Mouse (Mus musculus): ENCODE measurements around the gene Ifit3.
"Not testable (repeated sequence)": the region's sequence is repeated elsewhere in the genome, so short reads cannot be mapped to it uniquely, and the experiment has no call there.

The Ifit3 gene

GRCm38 (mm10) chr19:34588959-34589358 is 5.6 kb downstream of the Ifit3 start:
- no peak for DNase-seq (ENCODE audit: low spot score)

GRCm38 (mm10) chr19:34593456-34593855 is 10.1 kb downstream of the Ifit3 start:
- no peak for DNase-seq (ENCODE audit: low spot score)

GRCm38 (mm10) chr19:34594523-34594922 is 11.2 kb downstream of the Ifit3 start:
- not testable (repeated sequence) for DNase-seq (ENCODE audit: low spot score)

DNA sequence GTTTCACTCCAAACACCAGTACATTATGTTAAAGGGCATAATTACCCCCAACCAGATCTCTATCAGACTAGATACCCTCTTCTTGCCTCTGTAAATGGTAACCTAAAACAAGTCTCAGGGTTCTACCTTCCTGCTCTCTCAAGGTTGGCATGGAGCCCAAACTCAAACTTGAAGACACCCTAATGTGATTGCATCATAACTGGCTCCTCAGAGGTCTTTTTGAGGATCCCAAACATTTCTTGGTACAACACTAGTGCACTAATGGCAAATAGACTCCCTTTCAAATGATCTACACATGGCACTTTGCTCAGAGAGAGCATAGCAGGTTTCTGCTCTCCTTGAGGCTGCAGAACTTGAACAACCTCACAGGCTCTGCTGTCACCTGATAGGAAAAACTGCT is 13.5 kb downstream of the Ifit3 start:
- DNase-seq (ENCODE audit: low spot score), result no peak

DNA sequence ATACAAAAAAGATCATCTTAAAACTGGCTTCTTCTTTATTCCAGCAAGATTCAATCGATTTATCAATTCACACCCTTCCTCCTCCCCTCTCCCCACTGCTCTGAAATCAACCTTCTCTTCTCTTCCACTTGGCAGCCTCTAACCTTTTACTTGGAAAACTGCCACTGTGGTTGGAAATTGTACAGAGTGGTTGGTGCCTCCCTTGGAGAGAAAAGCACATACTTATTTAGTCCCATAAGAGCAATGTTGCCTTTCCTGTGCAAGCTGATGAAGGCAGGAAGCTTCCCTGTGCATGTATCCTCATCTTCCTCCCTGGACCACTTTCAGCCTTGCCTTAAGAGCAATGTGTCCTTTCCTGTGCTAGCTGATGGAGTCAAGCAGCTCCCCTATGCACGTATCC is 15.0 kb downstream of the Ifit3 start:
- peak; percentile 80 for DNase-seq (ENCODE audit: low spot score)

- peak; percentile 67 for DNase-seq (ENCODE audit: low spot score)
These were observed 15.9 kb downstream of the Ifit3 start for GRCm38 (mm10) chr19:34599250-34599649.

- peak; percentile 44 for DNase-seq (ENCODE audit: low spot score)
These were observed 18.6 kb downstream of the Ifit3 start, which contains the start of gene Ifit1bl1 for GRCm38 (mm10) chr19:34601888-34602287. TSS of gene Ifit1bl1 (minus strand) at chr19:34601956.

DNA sequence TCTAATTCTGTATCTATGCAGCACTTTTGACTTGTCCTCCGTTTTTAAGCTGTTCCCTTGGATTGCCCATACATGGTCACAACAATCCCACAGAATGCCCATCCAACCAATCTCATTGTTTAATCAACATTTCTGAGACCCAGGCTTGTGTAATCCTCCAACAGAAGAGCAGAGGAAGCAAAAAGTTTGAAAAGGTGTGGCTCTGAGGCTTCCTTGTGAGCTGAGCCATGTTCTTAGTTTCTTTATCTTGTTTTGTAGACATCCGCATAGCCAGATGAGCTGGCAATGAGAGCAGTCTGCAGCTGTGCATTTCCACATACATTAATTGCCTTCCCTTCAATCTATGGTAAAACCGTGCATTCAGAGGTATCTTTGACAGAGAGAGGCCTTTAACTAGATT is 22.1 kb downstream of the Ifit3 start:
- no peak for DNase-seq (ENCODE audit: low spot score)

DNA sequence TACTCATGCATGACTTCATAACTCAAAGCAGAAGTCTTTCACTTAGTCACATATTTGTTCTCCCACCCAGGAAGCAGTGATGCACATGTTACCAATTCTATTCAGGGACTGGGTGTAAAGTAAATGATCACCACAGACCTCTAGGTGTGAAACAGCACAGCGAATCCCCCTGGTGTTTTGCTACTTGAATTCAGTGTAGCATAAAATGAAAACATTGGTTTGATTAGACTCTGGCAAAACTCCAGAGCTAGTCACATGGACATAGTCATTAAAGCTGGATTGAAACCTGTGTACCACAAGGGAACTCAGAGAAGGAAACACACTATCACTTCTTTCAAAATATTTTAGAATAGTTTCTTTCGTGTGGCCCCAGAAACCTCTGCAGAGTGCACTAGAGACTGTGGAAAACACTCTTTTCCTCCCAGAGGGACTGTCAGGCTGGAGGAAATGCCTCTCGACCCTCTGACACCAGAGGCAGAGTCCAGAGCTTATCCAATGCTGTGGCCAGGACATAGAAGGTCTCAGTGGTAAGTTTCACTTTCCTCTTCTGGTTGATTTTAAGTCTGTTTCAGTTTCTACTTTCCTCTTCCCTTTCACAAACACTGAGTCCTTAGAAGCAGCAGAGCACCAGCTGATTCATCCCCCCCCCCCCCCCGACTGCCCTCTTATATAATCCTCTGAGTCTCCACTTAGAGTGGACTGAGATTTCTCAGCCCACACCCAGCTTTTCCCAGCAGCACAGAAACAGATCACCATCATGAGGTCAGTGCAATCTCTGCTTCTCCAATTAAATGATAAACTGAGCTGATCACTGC is 24.1 kb downstream of the Ifit3 start, which contains the start of gene Ifit3b:
TSS of gene Ifit3b (plus strand) at position 734 of the 815 bp plus-strand sequence.
- DNase-seq (ENCODE audit: low spot score), result peak; percentile 38

GRCm38 (mm10) chr19:34610118-34610517 is 26.8 kb downstream of the Ifit3 start:
- DNase-seq (ENCODE audit: low spot score), result not testable (repeated sequence)

- DNase-seq (ENCODE audit: low spot score), result not testable (repeated sequence)
These were observed 29.1 kb downstream of the Ifit3 start for GRCm38 (mm10) chr19:34612243-34613001.

GRCm38 (mm10) chr19:34620871-34621270 is 37.5 kb downstream of the Ifit3 start:
- DNase-seq (ENCODE audit: low spot score), result no peak

- DNase-seq (ENCODE audit: low spot score), result no peak
These were observed 40.5 kb downstream of the Ifit3 start for GRCm38 (mm10) chr19:34623781-34624180.

DNA sequence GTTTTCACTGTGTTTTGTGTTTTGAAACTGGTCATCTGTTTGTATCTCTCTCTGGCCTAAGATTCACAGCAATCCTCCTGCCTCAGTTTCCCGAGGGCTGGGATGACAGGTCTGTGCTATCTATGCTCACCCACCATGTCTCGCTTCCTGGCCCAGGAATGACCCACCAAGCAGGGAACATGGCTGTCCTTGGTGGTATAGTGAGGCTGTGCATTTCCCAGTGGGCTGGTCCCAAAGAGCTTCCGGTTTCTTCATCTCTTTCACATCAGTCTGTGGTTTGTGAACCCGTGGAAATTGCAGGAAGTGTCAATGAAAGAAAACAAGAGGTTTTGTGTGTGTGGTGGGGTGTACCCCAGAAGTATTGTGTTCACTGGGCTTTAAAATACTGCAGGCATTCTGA is 41.3 kb downstream of the Ifit3 start:
- DNase-seq (ENCODE audit: low spot score), result no peak

DNA sequence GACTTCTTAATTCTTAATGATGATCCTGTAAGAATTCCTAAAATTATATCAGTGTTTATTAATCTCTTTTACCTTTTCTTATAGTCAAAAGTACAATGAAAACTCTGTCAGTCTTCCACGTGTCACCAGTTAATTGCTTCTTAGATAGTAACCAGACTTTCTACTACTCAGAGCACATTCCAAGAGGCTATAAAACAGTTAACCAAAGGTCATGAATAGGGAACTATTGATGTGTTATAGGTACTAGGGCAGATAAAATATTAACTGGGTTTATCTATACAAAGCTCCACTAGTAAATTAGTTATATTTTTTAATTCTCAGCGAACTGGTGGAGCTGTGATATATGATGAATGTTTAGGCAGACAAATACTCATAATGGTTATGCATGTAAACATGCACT is 44.2 kb downstream of the Ifit3 start:
- no peak for DNase-seq (ENCODE audit: low spot score)

DNA sequence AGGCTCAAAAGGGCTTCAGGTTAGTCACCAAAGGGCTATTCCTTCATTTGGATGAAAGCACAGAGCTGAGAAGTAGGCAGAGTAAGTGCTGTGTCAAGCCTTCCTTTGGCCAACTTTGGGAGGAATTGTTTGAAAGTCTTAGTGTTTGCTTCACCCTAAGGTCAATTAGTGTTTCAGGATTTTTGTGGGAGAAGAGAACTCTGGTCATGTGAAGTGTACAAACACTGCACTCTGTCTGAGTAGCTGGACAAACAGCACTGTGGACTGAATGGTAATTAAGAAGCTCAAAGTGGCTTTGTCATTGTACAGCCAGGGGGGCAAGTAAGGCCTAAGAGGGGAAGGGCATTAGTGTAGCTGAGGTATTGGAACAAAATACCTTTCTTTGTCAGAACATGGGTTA is 48.2 kb downstream of the Ifit3 start:
- DNase-seq (ENCODE audit: low spot score), result peak; percentile 70

DNA sequence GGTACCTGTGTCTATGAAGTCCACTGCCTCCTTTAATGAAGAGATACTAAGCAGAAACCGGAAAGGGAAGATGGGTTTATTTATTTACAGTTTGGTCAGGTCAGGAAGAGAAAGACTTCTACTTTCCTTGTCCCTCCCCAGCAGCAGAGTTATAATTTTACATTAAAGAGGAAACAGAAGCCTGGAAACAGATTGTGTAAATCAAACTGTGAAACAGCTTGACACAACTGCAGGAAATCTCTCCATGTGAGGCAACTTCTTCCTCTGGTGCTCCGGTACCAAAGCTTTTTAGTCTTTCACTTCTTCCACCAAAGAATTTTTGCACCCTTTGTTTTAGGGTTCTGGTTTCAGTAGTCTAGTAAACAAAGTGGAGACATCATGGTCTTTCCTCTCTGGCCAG is 50.2 kb downstream of the Ifit3 start:
- no peak for DNase-seq (ENCODE audit: low spot score)

GRCm38 (mm10) chr19:34636933-34637557 is 53.7 kb downstream of the Ifit3 start:
- DNase-seq (ENCODE audit: low spot score), result peak; percentile 66
